Mouse (Mus musculus): Measurements from ENCODE around the gene Gucy2g. TPM values are rescaled to one million over a fixed set of nuclear protein-coding genes. Genes with fewer than 3 reads are reported as not detected.
A peak's percentile ranks its signal among the peaks of the same experiment; 100 is the strongest.

The Gucy2g gene
- polyA plus RNA-seq, 1 experiment from 2014 or later = 0.08 TPM

GRCm38 (mm10) chr19:55195574-55195973, 45.5 kb downstream of the Gucy2g start:
- Histone ChIP-seq H3K4me2 (replicated peaks; ENCODE audit: low read depth) (no peak overlapping the region), H3K36me3 (ENCODE audit: control insufficient read depth, insufficient read depth, low read length) (no peaks in the 10 kb centered on the region), H3K27me3 (ENCODE audit: control insufficient read depth, insufficient read depth, low read length) (no peaks in the 10 kb centered on the region), H3K27ac (replicated peaks) (no peak overlapping the region), H3K4me3 (ENCODE audit: low read depth, low read length) (no peak overlapping the region), H3K9ac (ENCODE audit: low read length) (no peak overlapping the region), H3K4me1 (replicated peaks; ENCODE audit: control insufficient read depth, insufficient read depth) (no peaks in the 10 kb centered on the region), H3K9me3 (ENCODE audit: control insufficient read depth, low read length) (no peaks in the 10 kb centered on the region)
- TF ChIP-seq EP300 (optimal IDR thresholded peaks at IDR 0.05) (no peak), CTCF (IDR thresholded peaks at IDR 0.05; ENCODE audit: low read depth) (no peak)
- no peak for DNase-seq (ENCODE audit: low spot score)
- 78% methylated on average over 3 of the region's 3 CpGs for WGBS
- no peak for ATAC-seq (ENCODE audit: low FRiP score, low TSS enrichment)

GRCm38 (mm10) chr19:55194520-55195170, 46.4 kb downstream of the Gucy2g start:
- Histone ChIP-seq H3K4me2 (replicated peaks; ENCODE audit: low read depth) (no peak overlapping the region), H3K27me3 (ENCODE audit: control insufficient read depth, insufficient read depth, low read length) (no peaks in the 10 kb centered on the region), H3K4me3 (ENCODE audit: low read depth, low read length) (no peak overlapping the region), H3K9me3 (ENCODE audit: control insufficient read depth, low read length) (no peaks in the 10 kb centered on the region), H3K4me1 (replicated peaks; ENCODE audit: control insufficient read depth, insufficient read depth) (no peaks in the 10 kb centered on the region), H3K36me3 (ENCODE audit: control insufficient read depth, insufficient read depth, low read length) (no peaks in the 10 kb centered on the region), H3K27ac (replicated peaks) (no peak overlapping the region; the same call in 1 of the 2 replicates), H3K9ac (ENCODE audit: low read length) (no peak overlapping the region)
- DNase-seq (ENCODE audit: low spot score) (no peak), ATAC-seq (ENCODE audit: low FRiP score, low TSS enrichment) (peak; percentile 10; the same call in 1 of the 2 replicates)
- no peak for TF ChIP-seq EP300 (optimal IDR thresholded peaks at IDR 0.05)
- WGBS = 33% methylated on average over 7 of the region's 7 CpGs

GRCm38 (mm10) chr19:55193717-55194394, 47.2 kb downstream of the Gucy2g start:
- peak; percentile 47 for ATAC-seq (ENCODE audit: low FRiP score, low TSS enrichment)
- no peak overlapping the region for H3K4me2 ChIP-seq (replicated peaks; ENCODE audit: low read depth)
- TF ChIP-seq EP300 (optimal IDR thresholded peaks at IDR 0.05) (no peak), CTCF (IDR thresholded peaks at IDR 0.05; ENCODE audit: low read depth) (no peak)
- H3K9ac ChIP-seq (ENCODE audit: low read length) = no peak overlapping the region
- no peak overlapping the region; the same call in 1 of the 2 replicates for H3K27ac ChIP-seq (replicated peaks)
- no peaks in the 10 kb centered on the region for H3K9me3 ChIP-seq (ENCODE audit: control insufficient read depth, low read length)
- no peaks in the 10 kb centered on the region for H3K27me3 ChIP-seq (ENCODE audit: control insufficient read depth, insufficient read depth, low read length)
- 66% methylated on average over 11 of the region's 11 CpGs for WGBS
- H3K4me3 ChIP-seq (ENCODE audit: low read depth, low read length) = no peak overlapping the region
- H3K36me3 ChIP-seq (ENCODE audit: control insufficient read depth, insufficient read depth, low read length) = no peaks in the 10 kb centered on the region
- no peaks in the 10 kb centered on the region for H3K4me1 ChIP-seq (replicated peaks; ENCODE audit: control insufficient read depth, insufficient read depth)
- no peak for DNase-seq (ENCODE audit: low spot score)

GRCm38 (mm10) chr19:55192254-55192945, 48.6 kb downstream of the Gucy2g start:
- no peak overlapping the region; the same call in 1 of the 2 replicates for H3K4me2 ChIP-seq (replicated peaks; ENCODE audit: low read depth)
- H3K27me3 ChIP-seq (ENCODE audit: control insufficient read depth, insufficient read depth, low read length) = no peaks in the 10 kb centered on the region
- peak overlapping the region; percentile 75 for H3K27ac ChIP-seq (replicated peaks)
- no peaks in the 10 kb centered on the region for H3K9me3 ChIP-seq (ENCODE audit: control insufficient read depth, low read length)
- H3K36me3 ChIP-seq (ENCODE audit: control insufficient read depth, insufficient read depth, low read length) = no peaks in the 10 kb centered on the region
- 63% methylated on average over 21 of the region's 21 CpGs for WGBS
- peak; percentile 80 for DNase-seq (ENCODE audit: low spot score)
- no peaks in the 10 kb centered on the region for H3K4me1 ChIP-seq (replicated peaks; ENCODE audit: control insufficient read depth, insufficient read depth)
- no peak overlapping the region for H3K4me3 ChIP-seq (ENCODE audit: low read depth, low read length)
- H3K9ac ChIP-seq (ENCODE audit: low read length) = no peak overlapping the region
- TF ChIP-seq EP300 (optimal IDR thresholded peaks at IDR 0.05) = no peak
- TF ChIP-seq CTCF (IDR thresholded peaks at IDR 0.05; ENCODE audit: low read depth) = no peak
- ATAC-seq (ENCODE audit: low FRiP score, low TSS enrichment) = peak; percentile 86

GRCm38 (mm10) chr19:55191596-55191995, 49.4 kb downstream of the Gucy2g start:
- no peaks in the 10 kb centered on the region for H3K4me1 ChIP-seq (replicated peaks; ENCODE audit: control insufficient read depth, insufficient read depth)
- no peaks in the 10 kb centered on the region for H3K27me3 ChIP-seq (ENCODE audit: control insufficient read depth, insufficient read depth, low read length)
- peak overlapping the region; percentile 75 for H3K27ac ChIP-seq (replicated peaks)
- H3K9ac ChIP-seq (ENCODE audit: low read length) = no peak overlapping the region
- no peak overlapping the region for H3K4me3 ChIP-seq (ENCODE audit: low read depth, low read length)
- no peak for TF ChIP-seq EP300 (optimal IDR thresholded peaks at IDR 0.05)
- TF ChIP-seq CTCF (IDR thresholded peaks at IDR 0.05; ENCODE audit: low read depth) = no peak
- DNase-seq (ENCODE audit: low spot score) = no peak
- whole genome bisulfite sequencing = 49% methylated on average over 2 of the region's 2 CpGs
- H3K36me3 ChIP-seq (ENCODE audit: control insufficient read depth, insufficient read depth, low read length) = no peaks in the 10 kb centered on the region
- no peaks in the 10 kb centered on the region for H3K9me3 ChIP-seq (ENCODE audit: control insufficient read depth, low read length)
- no peak overlapping the region for H3K4me2 ChIP-seq (replicated peaks; ENCODE audit: low read depth)
- no peak for ATAC-seq (ENCODE audit: low FRiP score, low TSS enrichment)

Measured in stomach, postnatal 0 days (tissue).